Mouse (Mus musculus): ENCODE measurements around the gene Enah. TPM values are rescaled to one million over a fixed set of nuclear protein-coding genes. Genes with fewer than 3 reads are reported as not detected.

The Enah gene
- 100 to 1,000 TPM; 158 to 182 TPM for total RNA-seq (2021)

GRCm38 (mm10) chr1:182019926-182020801 lies at the start of gene Enah:
TSS of gene Enah (minus strand) at chr1:182019990.
- peak; percentile 58 for DNase-seq (ENCODE audit: extremely low spot score in 1 of 2, low spot score in 1 of 2)

- no peak for DNase-seq (ENCODE audit: extremely low spot score in 1 of 2, low spot score in 1 of 2)
Measured at GRCm38 (mm10) chr1:182068136-182068535, 48.3 kb upstream of the Enah start.

GRCm38 (mm10) chr1:182066527-182067465 lies 47.0 kb upstream of the Enah start:
- DNase-seq (ENCODE audit: extremely low spot score in 1 of 2, low spot score in 1 of 2): no peak

- DNase-seq (ENCODE audit: extremely low spot score in 1 of 2, low spot score in 1 of 2): no peak
Measured at GRCm38 (mm10) chr1:182063716-182064115, 43.9 kb upstream of the Enah start.

- no peak for DNase-seq (ENCODE audit: extremely low spot score in 1 of 2, low spot score in 1 of 2)
Measured at GRCm38 (mm10) chr1:182062801-182063200, 43.0 kb upstream of the Enah start.

- no peak for DNase-seq (ENCODE audit: extremely low spot score in 1 of 2, low spot score in 1 of 2)
Measured at GRCm38 (mm10) chr1:182061203-182061602, 41.4 kb upstream of the Enah start.

- DNase-seq (ENCODE audit: extremely low spot score in 1 of 2, low spot score in 1 of 2): no peak
Measured at GRCm38 (mm10) chr1:182059806-182060205, 40.0 kb upstream of the Enah start.

- no peak for DNase-seq (ENCODE audit: extremely low spot score in 1 of 2, low spot score in 1 of 2)
Measured at GRCm38 (mm10) chr1:182057998-182058397, 38.2 kb upstream of the Enah start.

GRCm38 (mm10) chr1:182055122-182055521 lies 35.3 kb upstream of the Enah start:
- DNase-seq (ENCODE audit: extremely low spot score in 1 of 2, low spot score in 1 of 2): no peak

GRCm38 (mm10) chr1:182054651-182055050 lies 34.9 kb upstream of the Enah start:
- no peak for DNase-seq (ENCODE audit: extremely low spot score in 1 of 2, low spot score in 1 of 2)

- DNase-seq (ENCODE audit: extremely low spot score in 1 of 2, low spot score in 1 of 2): no peak
Measured at GRCm38 (mm10) chr1:182052973-182053372, 33.2 kb upstream of the Enah start.

- DNase-seq (ENCODE audit: extremely low spot score in 1 of 2, low spot score in 1 of 2): no peak
Measured at GRCm38 (mm10) chr1:182052385-182052784, 32.6 kb upstream of the Enah start.

GRCm38 (mm10) chr1:182049813-182050212 lies 30.0 kb upstream of the Enah start:
- DNase-seq (ENCODE audit: extremely low spot score in 1 of 2, low spot score in 1 of 2): no peak

- no peak for DNase-seq (ENCODE audit: extremely low spot score in 1 of 2, low spot score in 1 of 2)
Measured at GRCm38 (mm10) chr1:182048101-182048500, 28.3 kb upstream of the Enah start.

GRCm38 (mm10) chr1:182047016-182047690 lies 27.4 kb upstream of the Enah start:
- DNase-seq (ENCODE audit: extremely low spot score in 1 of 2, low spot score in 1 of 2): no peak

- no peak for DNase-seq (ENCODE audit: extremely low spot score in 1 of 2, low spot score in 1 of 2)
Measured at GRCm38 (mm10) chr1:182045208-182045607, 25.4 kb upstream of the Enah start.

- DNase-seq (ENCODE audit: extremely low spot score in 1 of 2, low spot score in 1 of 2): no peak
Measured at GRCm38 (mm10) chr1:182040538-182040937, 20.7 kb upstream of the Enah start.

GRCm38 (mm10) chr1:182031757-182032156 lies 12.0 kb upstream of the Enah start:
- no peak for DNase-seq (ENCODE audit: extremely low spot score in 1 of 2, low spot score in 1 of 2)

GRCm38 (mm10) chr1:182031066-182031465 lies 11.3 kb upstream of the Enah start:
- DNase-seq (ENCODE audit: extremely low spot score in 1 of 2, low spot score in 1 of 2): no peak

- no peak for DNase-seq (ENCODE audit: extremely low spot score in 1 of 2, low spot score in 1 of 2)
Measured at GRCm38 (mm10) chr1:182029989-182030649, 10.3 kb upstream of the Enah start.
